8 mouse cellular contexts compared by ENCODE assay signal in genomic region chr5:33627968-33628367, GRCm38 (mm10). TPM values are rescaled to one million over a fixed set of nuclear protein-coding genes. Genes with fewer than 3 reads are reported as not detected.
DNase-seq lines count a peak whose midpoint lies in the region; ATAC-seq and TF ChIP-seq lines count a peak whose summit lies in the region.

No protein-coding gene starts in this region.

- H3K4me1 ChIP-seq in spleen, adult 2 months (ENCODE audit: control insufficient read depth, insufficient read depth, insufficient read length): peaks cover 7% of the 10 kb centered on the region
- peaks cover 25% of the 10 kb centered on the region for H3K4me1 ChIP-seq in forebrain, embryonic 12.5 days

- no peak for DNase-seq in spleen, adult 2 months (ENCODE audit: low read depth in 1 of 2, low spot score in 2 of 2)
- DNase-seq in spleen, postnatal 4 days (ENCODE audit: low spot score in 2 of 2): no peak
- peak; percentile 47 for DNase-seq in kidney, adult 8-10 months
- peak; percentile 43 for DNase-seq in lung, postnatal 36 days
- DNase-seq in B cell, adult 2 months: no peak
- no peak for DNase-seq in layer of hippocampus, adult 9-10 months (ENCODE audit: low spot score)

- H3K4me3 ChIP-seq in spleen, adult 2 months (ENCODE audit: extremely low read depth, insufficient read depth, insufficient read length): peak overlapping the region; percentile 12; the same call in 1 of the 2 replicates
- H3K4me3 ChIP-seq in forebrain, embryonic 12.5 days (replicated peaks): peak overlapping the region; percentile 76

- H3K9ac ChIP-seq in forebrain, embryonic 12.5 days: 0 out of 2 replicates have a peak overlapping the region, but pooled peaks have one; percentile 9

- H3K36me3 ChIP-seq in spleen, adult 2 months (ENCODE audit: control insufficient read depth, insufficient read depth, low read length): no peaks in the 10 kb centered on the region
- no peaks in the 10 kb centered on the region for H3K36me3 ChIP-seq in forebrain, embryonic 12.5 days (replicated peaks)

- 25% methylated on average over 4 of the region's 4 CpGs for WGBS in spleen, adult 2 months
- WGBS in forebrain, embryonic 12.5 days: 50% methylated on average over 4 of the region's 4 CpGs

- no peak for TF ChIP-seq CTCF in spleen, adult 2 months (IDR thresholded peaks at IDR 0.05; ENCODE audit: extremely low read depth, insufficient read depth, insufficient read length, insufficient replicate concordance)

- no peaks in the 10 kb centered on the region for H3K9me3 ChIP-seq in forebrain, embryonic 12.5 days

- no peak for TF ChIP-seq POLR2A in spleen, adult 2 months (IDR thresholded peaks at IDR 0.05; ENCODE audit: low read depth, low read length)

- no peaks in the 10 kb centered on the region for H3K27me3 ChIP-seq in spleen, adult 2 months (ENCODE audit: control insufficient read depth, insufficient read depth, low read length)
- 0 out of 2 replicates have a peak, but pooled peaks cover 4% of the 10 kb centered on the region for H3K27me3 ChIP-seq in forebrain, embryonic 12.5 days

- ATAC-seq in forebrain, embryonic 12.5 days (ENCODE audit: low FRiP score): no peak
- no peak for ATAC-seq in cerebellum, adult (ENCODE audit: insufficient number of reproducible peaks, low FRiP score, low TSS enrichment)

- H3K27ac ChIP-seq in spleen, adult 2 months (ENCODE audit: insufficient read depth, low read length): no peak overlapping the region
- no peak overlapping the region for H3K27ac ChIP-seq in forebrain, embryonic 12.5 days

- peak overlapping the region; percentile 88 for H3K4me2 ChIP-seq in forebrain, embryonic 12.5 days

RNA-seq across cellular contexts. Expression of gene Fam53a, which starts 1.5 kb away (rescaled TPM):
- 29.2 and 60.8 TPM in 2 replicates for polyA plus RNA-seq in spleen, adult 2 months (2012; rRNA removed)
- polyA plus RNA-seq in forebrain, embryonic 12.5 days (2016; fragmentation: Nextera tagmentation; extraction: Ambion mirVana): 55.0 and 57.4 TPM in 2 replicates

RNA-seq across cellular contexts. Expression of gene Gm9903, which starts 1.8 kb away (rescaled TPM):
- 0.41 and 0.43 TPM in 2 replicates for polyA plus RNA-seq in spleen, adult 2 months (2012; rRNA removed)
- 0.46 and 0.51 TPM in 2 replicates for polyA plus RNA-seq in forebrain, embryonic 12.5 days (2016; fragmentation: Nextera tagmentation; extraction: Ambion mirVana)

RNA-seq across cellular contexts. Expression of gene Slbp, which starts 24.4 kb away (rescaled TPM):
- polyA plus RNA-seq in spleen, adult 2 months (2012; rRNA removed): 27.1 and 44.8 TPM in 2 replicates
- 265 and 268 TPM in 2 replicates for polyA plus RNA-seq in forebrain, embryonic 12.5 days (2016; fragmentation: Nextera tagmentation; extraction: Ambion mirVana)

RNA-seq across cellular contexts. Expression of gene Tacc3, which starts 30.0 kb away (rescaled TPM):
- polyA plus RNA-seq in spleen, adult 2 months (2012; rRNA removed): 9.2 and 11.5 TPM in 2 replicates
- 265 and 272 TPM in 2 replicates for polyA plus RNA-seq in forebrain, embryonic 12.5 days (2016; fragmentation: Nextera tagmentation; extraction: Ambion mirVana)

RNA-seq across cellular contexts. Expression of gene Tmem129, which starts 30.2 kb away (rescaled TPM):
- polyA plus RNA-seq in spleen, adult 2 months (2012; rRNA removed): 24.8 and 31.3 TPM in 2 replicates
- polyA plus RNA-seq in forebrain, embryonic 12.5 days (2016; fragmentation: Nextera tagmentation; extraction: Ambion mirVana): 34.6 and 39.6 TPM in 2 replicates

Comparison
In these comparisons a context has a peak if more than half of its experiments do, and no peak if none do; other contexts are left out.
1. DNase-seq: peak in kidney, adult 8-10 months (2 of 2) and lung, postnatal 36 days (single experiment); none in spleen, adult 2 months (0 of 2), spleen, postnatal 4 days (0 of 2), B cell, adult 2 months (0 of 2) and layer of hippocampus, adult 9-10 months (single experiment).